Mouse (Mus musculus) cortical plate, adult 2 months (tissue): ENCODE results near the gene Glcci1.

Experiments
- CTCF ChIP-seq: fragments of 200-500 bp; IDR thresholded peaks from 2 replicates; pipeline ENCODE4 v1.5.1; 2011; ENCODE audit warnings: mild to moderate bottlenecking, control low read depth, low read length; ENCODE audit not compliant: insufficient read depth; ENCODE audit errors: extremely low read depth
- POLR2A ChIP-seq: fragments of 200-500 bp; IDR thresholded peaks from 2 replicates; pipeline ENCODE4 v1.6.1; 2011; ENCODE audit warnings: mild to moderate bottlenecking, low read length, control low read depth; ENCODE audit not compliant: insufficient read depth; ENCODE audit errors: extremely low read depth

DNA sequence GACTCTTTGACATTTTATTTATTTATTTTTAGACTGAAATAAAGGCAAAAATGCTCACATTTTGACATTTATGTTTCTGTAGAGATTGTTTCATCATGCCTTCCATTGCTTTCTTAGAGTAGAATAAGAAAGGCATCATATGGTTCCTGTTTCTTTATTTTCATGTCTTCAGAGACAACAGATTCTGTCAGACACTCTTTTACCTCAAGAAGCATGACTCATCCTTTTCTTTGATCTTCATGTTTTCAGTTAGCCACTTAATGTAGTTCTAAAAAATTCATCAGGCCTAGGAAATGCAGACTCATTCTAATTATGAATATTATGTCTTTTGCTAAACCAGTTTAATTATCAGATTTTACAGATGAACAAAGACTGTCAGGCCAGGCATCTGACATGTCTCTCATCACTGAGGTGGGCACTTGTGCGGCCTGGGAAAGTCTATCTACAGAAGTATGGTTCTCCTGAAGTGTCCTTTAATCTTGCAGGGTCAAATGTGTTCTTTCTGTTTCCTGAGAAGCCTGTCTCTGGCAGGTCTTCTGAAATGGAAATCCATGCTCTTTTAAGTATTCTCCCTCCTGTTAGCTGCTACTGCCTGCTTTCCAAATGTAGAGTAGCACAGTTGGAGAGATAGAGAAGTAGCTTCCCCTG is 19.3 kb upstream of the Glcci1 start:
- TF ChIP-seq CTCF = no peak
- TF ChIP-seq POLR2A = no peak
